Mouse (Mus musculus) neural tube, embryonic 15.5 days (tissue): ENCODE data around the gene Acad10. TPM values are rescaled to one million over a fixed set of nuclear protein-coding genes. Genes with fewer than 3 reads are reported as not detected.
"Not testable (repeated sequence)": the region's sequence is repeated elsewhere in the genome, so short reads cannot be mapped to it uniquely, and the experiment has no call there.

Source experiments
- ATAC-seq: fragments of 200-750 bp; cut with Nextera tagmentation; 2 replicates; pipeline ENCODE4 v1.8.0; 2017; ENCODE audit warnings: mild to moderate bottlenecking, moderate TSS enrichment, moderate library complexity; ENCODE audit not compliant: low FRiP score
- H3K27ac ChIP-seq: fragments of 300-500 bp; sonication (generic); replicated peaks from 2 replicates; pipeline ENCODE4 v1.5.1; 2015; ENCODE audit warnings: mild to moderate bottlenecking, inconsistent platforms
- H3K27me3 ChIP-seq: fragments of 300-500 bp; sonication (generic); replicated peaks from 2 replicates; pipeline ENCODE4 v1.6.1; 2015; ENCODE audit warnings: inconsistent platforms
- H3K36me3 ChIP-seq: fragments of 300-500 bp; sonication (generic); 2 replicates; pipeline ENCODE4 v1.6.1; 2015; ENCODE audit warnings: inconsistent platforms
- H3K4me1 ChIP-seq: fragments of 300-500 bp; sonication (generic); 2 replicates; pipeline ENCODE4 v1.6.1; 2015; ENCODE audit warnings: inconsistent platforms
- H3K4me2 ChIP-seq: fragments of 300-500 bp; sonication (generic); 2 replicates; pipeline ENCODE4 v1.6.1; 2015; ENCODE audit warnings: inconsistent platforms, mild to moderate bottlenecking, moderate library complexity
- H3K4me3 ChIP-seq: fragments of 300-500 bp; sonication (generic); replicated peaks from 2 replicates; pipeline ENCODE4 v1.5.1; 2015; ENCODE audit warnings: mild to moderate bottlenecking, inconsistent platforms
- H3K9ac ChIP-seq: fragments of 300-500 bp; sonication (generic); replicated peaks from 2 replicates; pipeline ENCODE4 v1.6.1; 2015; ENCODE audit warnings: mild to moderate bottlenecking, inconsistent platforms
- H3K9me3 ChIP-seq: fragments of 300-500 bp; sonication (generic); replicated peaks from 2 replicates; pipeline ENCODE4 v1.6.1; 2016; ENCODE audit warnings: inconsistent platforms
- WGBS: fragments of 180-500 bp; shearing (Covaris S2); methylation state at CpG from one replicate; pipeline ENCODE4 v1.1.7; 2015; ENCODE audit warnings: mixed read lengths; 5-methylcytosine and 5-hydroxymethylcytosine counted together
- polyA plus RNA-seq: library from polyadenylated mRNA; unstranded; fragments of >200 nt; fragmentation: Nextera tagmentation; extraction: Ambion mirVana; gene quantifications from 2 replicates; pipeline ENCODE4 v1.2.1, GENCODE M21; 2015

Gene Acad10
- 0.91 and 1.8 TPM in 2 replicates for polyA plus RNA-seq

DNA sequence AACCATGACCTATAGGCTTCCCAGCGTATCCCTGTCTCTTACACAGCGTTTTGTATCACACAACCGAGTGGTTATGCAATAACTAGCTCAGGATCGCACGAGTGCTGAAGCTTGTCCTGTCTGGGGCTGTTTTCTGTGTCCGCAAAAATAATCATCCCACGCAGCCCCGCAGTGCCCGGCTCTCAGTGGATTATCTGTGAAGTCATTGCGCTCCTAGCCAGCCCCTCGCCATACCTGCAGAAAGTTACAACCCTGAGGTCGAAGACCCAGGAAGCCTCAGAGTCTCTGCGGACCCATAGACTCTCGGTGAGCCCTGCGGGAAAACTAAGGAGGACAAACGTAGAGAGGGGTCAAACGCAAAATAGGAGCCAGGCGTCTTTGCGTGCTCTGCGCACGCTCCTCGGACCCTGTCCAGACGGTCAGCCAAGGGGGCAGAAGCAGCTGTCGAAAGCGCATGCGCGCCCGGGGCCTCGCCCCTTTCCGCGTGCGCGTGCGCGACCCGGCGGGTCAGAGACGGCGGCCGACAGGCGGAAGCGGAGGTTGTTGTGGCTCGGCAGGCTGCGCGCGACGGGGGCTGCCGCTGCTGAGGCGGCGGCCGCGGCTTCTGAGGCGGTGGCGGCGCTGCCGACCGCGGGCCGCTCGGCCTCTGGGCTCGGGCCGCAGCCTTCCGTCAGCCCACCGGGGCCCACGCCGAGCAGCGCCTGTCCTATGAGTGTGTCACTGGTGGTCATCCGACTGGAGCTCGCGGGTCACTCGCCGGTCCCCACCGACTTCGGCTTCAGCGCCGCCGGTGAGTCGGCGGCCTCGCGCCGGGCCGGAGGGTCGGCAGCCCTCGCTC is at the start of gene Acad10, which contains the start of gene Brap:
TSS of gene Acad10 (minus strand) at position 456 of the 838 bp plus-strand sequence.
TSS of gene Brap (plus strand) at position 505 of the 838 bp plus-strand sequence.
- peak within 1 kb of the TSS; percentile 91 for H3K9ac ChIP-seq
- H3K4me2 ChIP-seq, result peak within 1 kb of the TSS; percentile 86
- peak; percentile 92 for ATAC-seq
- H3K27me3 ChIP-seq, result no peaks in the 10 kb centered on the region
- peaks cover 21% of the 10 kb centered on the region for H3K36me3 ChIP-seq
- H3K4me1 ChIP-seq, result peaks cover 24% of the 10 kb centered on the region
- peak within 1 kb of the TSS; percentile 82 for H3K27ac ChIP-seq
- 2% methylated on average over 68 of the region's 85 CpGs for WGBS
- H3K9me3 ChIP-seq, result no peaks in the 10 kb centered on the region
- peak within 1 kb of the TSS; percentile 87 for H3K4me3 ChIP-seq

DNA sequence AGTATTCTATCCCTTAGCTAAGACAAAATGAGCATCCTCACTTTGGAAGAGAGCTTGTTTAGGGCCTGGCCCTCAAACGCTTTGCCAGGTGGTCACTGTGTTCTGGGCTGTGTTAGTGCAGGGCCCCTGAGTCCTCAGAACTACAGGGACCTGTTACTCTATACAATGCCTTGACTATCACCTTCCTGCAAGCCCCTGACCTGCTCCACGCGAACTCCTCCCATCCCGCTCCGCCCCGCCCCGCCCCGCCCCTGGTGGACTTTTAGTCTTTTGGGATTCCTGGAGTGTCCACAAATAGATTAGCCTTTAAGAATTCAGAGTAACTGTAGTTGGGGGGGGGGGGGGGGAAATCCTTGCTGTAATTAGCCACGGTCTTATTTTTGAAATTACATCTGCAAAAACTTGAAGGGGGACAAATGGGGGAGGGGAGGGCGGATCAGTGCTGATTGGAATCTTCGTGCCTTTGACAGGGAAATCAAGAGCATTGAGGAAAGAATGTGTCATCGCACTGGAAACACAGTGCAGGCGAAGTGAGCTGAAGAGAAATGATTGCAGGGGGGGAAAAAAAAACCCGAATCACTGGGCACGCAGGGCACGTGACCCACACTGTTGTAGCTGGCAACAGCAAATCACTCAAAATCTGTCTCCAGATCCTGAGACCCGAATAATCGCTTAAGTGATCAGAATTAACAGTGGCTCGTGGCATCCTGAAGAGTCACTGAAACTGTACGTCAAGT is 44.4 kb upstream of the Acad10 start:
- Histone ChIP-seq H3K9me3 (no peaks in the 10 kb centered on the region), H3K4me1 (peaks cover 8% of the 10 kb centered on the region), H3K27me3 (no peaks in the 10 kb centered on the region), H3K4me2 (peak overlapping the region; percentile 53), H3K9ac (no peak overlapping the region), H3K27ac (no peak overlapping the region), H3K36me3 (no peaks in the 10 kb centered on the region), H3K4me3 (peak overlapping the region; percentile 21)
- 7% methylated on average over 20 of the region's 20 CpGs for WGBS
- ATAC-seq, result no peak

DNA sequence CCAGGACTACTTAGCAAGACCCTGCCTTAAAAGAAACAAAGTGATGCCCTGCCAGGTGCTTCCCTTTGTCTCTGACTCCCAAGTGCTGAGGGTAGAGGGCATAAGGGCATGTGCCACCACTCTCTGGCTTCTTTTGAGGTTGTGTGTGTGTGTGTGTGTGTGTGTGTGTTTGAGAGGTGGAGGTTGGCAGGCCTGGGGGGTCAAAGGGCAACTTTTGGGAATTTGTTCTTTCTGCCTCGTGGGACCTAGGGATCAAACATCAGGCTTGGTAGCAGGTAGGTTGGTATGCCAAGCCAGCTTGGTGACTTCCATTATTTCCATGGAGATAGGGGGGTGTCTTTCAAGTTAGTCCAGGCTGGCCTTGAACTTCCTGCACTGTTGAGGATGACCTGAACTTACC is 43.0 kb upstream of the Acad10 start:
- 80% methylated on average over 1 of the region's 1 CpGs for WGBS
- Histone ChIP-seq H3K9ac (no peak overlapping the region), H3K36me3 (no peaks in the 10 kb centered on the region), H3K4me2 (no peak overlapping the region), H3K4me1 (peaks cover 8% of the 10 kb centered on the region), H3K9me3 (no peaks in the 10 kb centered on the region), H3K27me3 (no peaks in the 10 kb centered on the region), H3K4me3 (no peak overlapping the region), H3K27ac (no peak overlapping the region)
- ATAC-seq, result no peak

DNA sequence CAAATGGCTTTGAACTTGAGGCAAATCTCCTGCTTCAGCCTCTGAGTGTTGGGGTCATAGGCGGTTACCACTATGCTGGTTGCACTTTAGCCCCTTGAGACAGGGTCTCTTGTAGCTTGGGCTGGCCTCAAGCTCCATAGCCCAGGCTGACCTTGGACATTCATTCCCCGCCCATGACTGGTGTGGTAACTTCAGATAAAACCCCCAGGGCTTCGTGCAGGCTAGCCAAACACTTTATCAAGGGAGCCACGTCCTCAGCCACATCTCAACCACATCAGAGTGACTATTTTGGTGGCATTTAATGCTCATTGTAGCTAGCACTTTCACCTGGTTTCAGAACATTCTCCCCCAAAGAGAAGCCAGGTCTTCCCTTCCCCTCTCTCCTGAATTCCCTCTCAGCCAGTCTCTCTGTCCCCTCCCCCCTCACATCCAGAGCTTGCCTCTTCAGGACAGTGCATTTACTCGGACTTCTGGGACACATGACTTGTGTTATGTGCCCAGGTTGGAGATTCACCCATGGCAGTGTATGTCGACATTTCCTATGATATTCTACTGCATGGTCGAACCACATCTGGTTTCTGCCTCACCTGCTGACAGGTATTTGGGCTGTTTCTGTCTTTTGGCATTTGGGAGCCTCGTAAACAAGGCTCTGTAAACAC is 40.9 kb upstream of the Acad10 start:
- no peak for ATAC-seq
- H3K4me3 ChIP-seq, result no peak overlapping the region

DNA sequence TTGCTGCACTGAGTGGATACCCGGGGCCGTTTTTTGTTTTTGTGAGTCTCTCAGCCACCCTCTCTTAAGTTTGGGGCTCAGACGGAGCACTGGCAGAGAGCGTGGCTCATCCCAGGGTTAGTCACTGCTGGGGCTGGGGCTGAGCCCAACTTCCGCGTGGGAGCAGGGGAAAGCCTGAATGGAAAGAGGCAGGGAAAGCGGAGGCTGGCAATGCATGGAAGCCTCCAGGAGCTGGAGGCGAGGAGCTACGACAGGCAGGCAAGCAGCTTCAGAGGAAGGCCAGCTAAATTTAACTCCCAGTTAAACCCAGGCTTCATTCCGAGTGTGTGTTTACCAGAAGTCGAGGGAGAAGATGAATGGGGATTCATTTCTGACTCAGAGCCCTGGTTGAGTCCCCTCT is 40.2 kb upstream of the Acad10 start:
- WGBS, result 39% methylated on average over 11 of the region's 11 CpGs
- Histone ChIP-seq H3K9me3 (no peaks in the 10 kb centered on the region), H3K27me3 (no peaks in the 10 kb centered on the region)

More for the DNA sequence above, 40.9 kb upstream of the Acad10 start:
- Histone ChIP-seq H3K9ac (no peak overlapping the region), H3K27ac (no peak overlapping the region), H3K36me3 (no peaks in the 10 kb centered on the region), H3K4me2 (no peak overlapping the region), H3K27me3 (no peaks in the 10 kb centered on the region), H3K4me1 (peaks cover 8% of the 10 kb centered on the region), H3K9me3 (no peaks in the 10 kb centered on the region)
- 65% methylated on average over 8 of the region's 8 CpGs for WGBS

DNA sequence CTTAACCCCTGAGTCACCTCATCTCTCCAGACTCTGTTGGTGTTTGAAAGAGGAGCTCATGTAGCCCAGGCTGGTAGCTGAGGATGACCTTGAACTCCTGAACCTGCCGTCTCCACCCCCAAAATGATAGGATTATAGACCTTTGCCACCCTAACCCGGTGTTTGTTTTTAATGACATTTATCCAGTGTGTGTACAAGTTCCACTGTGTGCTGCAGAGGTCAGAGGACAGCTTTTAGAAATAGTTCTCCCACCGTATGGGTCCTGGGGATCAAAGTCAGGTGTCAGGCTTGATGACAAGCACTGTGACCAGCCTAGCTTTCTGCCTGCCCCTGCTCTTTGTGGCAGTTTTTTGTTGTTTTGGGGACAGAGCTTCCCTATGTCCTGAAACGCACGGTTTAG is 39.6 kb upstream of the Acad10 start:
- ATAC-seq, result no peak
- 72% methylated on average over 5 of the region's 5 CpGs for WGBS
- Histone ChIP-seq H3K36me3 (no peaks in the 10 kb centered on the region), H3K9ac (no peak overlapping the region), H3K4me3 (no peak overlapping the region), H3K4me2 (no peak overlapping the region), H3K27ac (no peak overlapping the region), H3K27me3 (no peaks in the 10 kb centered on the region), H3K4me1 (peaks cover 6% of the 10 kb centered on the region), H3K9me3 (no peaks in the 10 kb centered on the region)

More for the DNA sequence above, 40.2 kb upstream of the Acad10 start:
- H3K4me1 ChIP-seq, result peaks cover 8% of the 10 kb centered on the region
- H3K4me3 ChIP-seq, result no peak overlapping the region
- no peak overlapping the region for H3K4me2 ChIP-seq
- no peak for ATAC-seq
- H3K36me3 ChIP-seq, result no peaks in the 10 kb centered on the region
- no peak overlapping the region for H3K27ac ChIP-seq
- no peak overlapping the region for H3K9ac ChIP-seq

DNA sequence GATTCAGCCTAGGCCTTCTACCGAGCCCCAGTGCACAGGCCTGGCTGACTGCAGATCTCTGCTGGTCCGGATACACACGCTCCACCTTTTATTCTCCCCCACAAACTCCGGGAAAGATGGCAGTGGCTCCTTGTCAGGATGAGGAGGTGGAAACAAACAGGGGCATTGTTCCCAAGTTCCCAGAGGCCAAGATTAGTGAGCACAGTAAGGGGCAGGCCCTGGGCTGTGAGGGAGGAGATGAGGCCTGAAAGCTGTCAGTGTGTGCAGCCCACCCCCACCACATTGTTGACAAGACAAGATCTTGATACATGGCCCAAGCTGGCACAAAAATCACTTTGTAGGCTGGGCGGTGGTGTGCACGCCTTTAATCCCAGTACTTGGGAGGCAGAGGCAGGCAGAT is 36.4 kb upstream of the Acad10 start:
- Histone ChIP-seq H3K9me3 (no peaks in the 10 kb centered on the region), H3K27me3 (no peaks in the 10 kb centered on the region), H3K4me3 (no peak overlapping the region), H3K27ac (no peak overlapping the region), H3K4me2 (no peak overlapping the region), H3K36me3 (no peaks in the 10 kb centered on the region), H3K9ac (no peak overlapping the region), H3K4me1 (no peaks in the 10 kb centered on the region)
- no peak for ATAC-seq
- WGBS, result 48% methylated on average over 6 of the region's 6 CpGs

DNA sequence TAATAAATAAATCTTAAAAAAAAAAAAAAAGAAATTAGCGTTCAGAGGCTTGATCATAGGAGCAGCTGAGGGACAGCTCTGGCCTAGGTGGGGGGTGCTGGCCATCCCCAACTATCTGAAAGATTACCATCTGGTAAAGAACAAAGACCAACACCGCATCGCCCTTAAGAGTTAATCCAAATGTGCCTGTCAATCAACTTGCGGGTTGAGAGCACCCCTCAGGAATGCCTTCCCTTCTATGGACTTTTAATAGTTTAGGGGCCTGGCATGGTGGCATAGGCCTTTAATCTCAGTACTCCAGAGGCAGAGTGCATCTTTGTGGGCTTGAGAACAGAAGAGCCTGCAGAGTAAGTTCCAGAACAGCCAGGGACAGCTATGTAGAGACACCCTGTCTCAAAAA is 32.6 kb upstream of the Acad10 start:
- no peak overlapping the region for H3K27ac ChIP-seq
- H3K4me2 ChIP-seq, result no peak overlapping the region
- peaks cover 4% of the 10 kb centered on the region; the same call in 1 of the 2 replicates for H3K4me1 ChIP-seq
- H3K27me3 ChIP-seq, result no peaks in the 10 kb centered on the region
- H3K9me3 ChIP-seq, result no peaks in the 10 kb centered on the region
- no peaks in the 10 kb centered on the region for H3K36me3 ChIP-seq
- no peak for ATAC-seq
- no peak overlapping the region for H3K4me3 ChIP-seq
- no peak overlapping the region for H3K9ac ChIP-seq
- WGBS, result 85% methylated on average over 4 of the region's 4 CpGs

DNA sequence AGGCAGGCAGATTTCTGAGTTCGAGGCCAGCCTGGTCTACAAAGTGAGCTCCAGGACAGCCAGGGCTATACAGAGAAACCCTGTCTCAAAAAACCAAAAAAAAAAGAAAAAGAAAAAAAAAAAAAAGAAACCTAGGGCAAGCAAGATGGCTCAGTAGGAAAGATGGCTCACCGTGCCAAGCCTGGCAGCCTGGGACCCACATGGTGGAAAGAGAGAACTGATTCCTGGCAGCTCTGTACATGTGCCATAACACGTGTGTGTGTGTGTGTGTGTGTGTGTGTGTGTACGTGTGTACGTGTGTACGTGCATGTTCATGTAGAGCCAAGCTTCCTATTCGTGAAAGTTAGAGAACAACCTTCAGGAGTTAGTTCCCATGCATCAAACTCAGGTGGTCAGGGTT is 31.1 kb upstream of the Acad10 start:
- not testable (repeated sequence) for H3K9me3 ChIP-seq, H3K27ac ChIP-seq, ATAC-seq, H3K27me3 ChIP-seq, H3K9ac ChIP-seq, H3K4me1 ChIP-seq, H3K4me2 ChIP-seq, H3K4me3 ChIP-seq
- WGBS, result 90% methylated on average over 7 of the region's 7 CpGs
- peaks cover 13% of the 10 kb centered on the region for H3K36me3 ChIP-seq

DNA sequence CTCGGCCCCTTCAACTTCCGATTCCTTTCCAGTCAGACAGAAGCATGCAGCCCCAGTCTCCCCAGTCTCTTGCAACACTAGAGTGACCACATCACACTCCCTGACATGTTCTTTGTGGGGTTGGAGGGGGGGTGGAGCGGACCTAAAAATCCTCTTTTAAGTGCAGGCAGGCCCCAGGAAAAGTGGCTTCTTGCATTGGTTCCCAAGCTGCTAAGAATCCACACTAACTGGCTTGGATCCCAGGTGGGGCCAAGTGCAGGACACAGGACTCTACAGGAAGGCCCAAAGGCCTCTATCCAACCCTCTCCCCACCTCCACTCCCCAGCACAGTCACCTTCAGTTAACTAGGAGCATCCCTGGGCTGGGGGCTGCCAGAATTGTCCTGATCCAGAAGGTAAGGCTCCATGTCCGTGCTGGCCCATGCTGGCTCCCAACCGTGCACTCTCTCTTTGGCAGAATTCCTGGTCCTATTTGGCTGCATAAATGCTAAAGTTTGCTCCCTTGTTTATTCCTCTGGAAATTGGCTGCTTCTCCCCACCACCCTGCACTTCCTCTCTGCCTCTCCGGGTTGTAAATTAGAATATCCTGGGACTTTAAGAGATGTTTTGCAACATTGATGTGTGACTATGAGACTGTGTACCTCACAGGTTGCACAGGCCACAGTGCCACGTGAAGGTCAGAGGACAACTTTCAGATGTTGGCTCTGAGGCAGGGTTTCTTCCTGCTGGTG is 30.3 kb upstream of the Acad10 start:
- H3K27ac ChIP-seq, result peak overlapping the region; percentile 19; the same call in 1 of the 2 replicates
- peaks cover 4% of the 10 kb centered on the region; the same call in 1 of the 2 replicates for H3K4me1 ChIP-seq
- no peaks in the 10 kb centered on the region for H3K9me3 ChIP-seq
- peaks cover 21% of the 10 kb centered on the region for H3K36me3 ChIP-seq
- no peak overlapping the region for H3K9ac ChIP-seq
- no peak for ATAC-seq
- H3K4me3 ChIP-seq, result no peak overlapping the region
- no peaks in the 10 kb centered on the region for H3K27me3 ChIP-seq
- H3K4me2 ChIP-seq, result no peak overlapping the region
- 81% methylated on average over 7 of the region's 7 CpGs for WGBS
